Mouse (Mus musculus): Measurements from ENCODE around the gene Gm2663. TPM values are rescaled to one million over a fixed set of nuclear protein-coding genes. Genes with fewer than 3 reads are reported as not detected.

Gm2663 gene
- not detected for polyA plus RNA-seq (2014; fragmentation: Illumina TruSeq; extraction: RNeasy Lipid Tissue Mini Kit (QIAGEN cat#74804); ENCODE audit: low read depth, low replicate concordance)

DNA sequence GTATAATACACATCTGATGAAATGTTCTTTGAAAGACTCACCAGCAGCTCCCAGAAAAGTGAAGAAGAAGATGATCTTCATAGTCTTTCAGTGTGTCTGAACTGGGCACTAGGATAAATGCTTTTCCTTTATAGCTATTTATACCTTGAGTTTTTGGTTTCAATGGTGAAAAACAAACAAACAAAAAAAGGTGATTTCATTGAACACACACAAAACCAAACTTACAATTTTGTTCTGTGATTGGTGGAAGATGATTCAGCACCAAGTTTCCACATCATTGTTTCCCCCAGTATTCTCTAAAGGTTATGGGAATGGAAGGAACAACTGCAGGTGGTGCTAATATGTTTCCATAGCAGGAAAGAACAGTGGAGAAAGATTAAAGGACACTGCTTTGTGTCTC, at the start of gene Gm2663:
Gene Gm2663 (minus strand): TSS at position 101 of the 400 bp plus-strand sequence.

GRCm38 (mm10) chr6:41035409-41035808, 36.1 kb upstream of the Gm2663 start, which contains the start of gene 2210010C04Rik:
2210010C04Rik (minus strand) TSS chr6:41035509.

GRCm38 (mm10) chr6:40964454-40964853, 34.8 kb downstream of the Gm2663 start, which contains the start of gene 1810009J06Rik:
1810009J06Rik (plus strand) TSS chr6:40964754.

GRCm38 (mm10) chr6:40951770-40952169, 47.5 kb downstream of the Gm2663 start, which contains the start of gene Gm4744:
Gm4744 (minus strand) TSS chr6:40951870.

Other genes starting within 250 kb of the Gm2663 start
- not detected for gene Moxd2, start 112.0 kb downstream of the Gm2663 start, polyA plus RNA-seq (2014; fragmentation: Illumina TruSeq; extraction: RNeasy Lipid Tissue Mini Kit (QIAGEN cat#74804); ENCODE audit: low read depth, low replicate concordance)
- gene Prss58, start 99.1 kb downstream of the Gm2663 start, polyA plus RNA-seq (2014; fragmentation: Illumina TruSeq; extraction: RNeasy Lipid Tissue Mini Kit (QIAGEN cat#74804); ENCODE audit: low read depth, low replicate concordance): not detected
- not detected for gene 1700074P13Rik, start 58.9 kb downstream of the Gm2663 start, polyA plus RNA-seq (2014; fragmentation: Illumina TruSeq; extraction: RNeasy Lipid Tissue Mini Kit (QIAGEN cat#74804); ENCODE audit: low read depth, low replicate concordance)
- gene Gm4744, start 47.6 kb downstream of the Gm2663 start, polyA plus RNA-seq (2014; fragmentation: Illumina TruSeq; extraction: RNeasy Lipid Tissue Mini Kit (QIAGEN cat#74804); ENCODE audit: low read depth, low replicate concordance): not detected
- gene 1810009J06Rik, start 34.7 kb downstream of the Gm2663 start, polyA plus RNA-seq (2014; fragmentation: Illumina TruSeq; extraction: RNeasy Lipid Tissue Mini Kit (QIAGEN cat#74804); ENCODE audit: low read depth, low replicate concordance): not detected
- not detected for gene 2210010C04Rik, start 36.0 kb upstream of the Gm2663 start, polyA plus RNA-seq (2014; fragmentation: Illumina TruSeq; extraction: RNeasy Lipid Tissue Mini Kit (QIAGEN cat#74804); ENCODE audit: low read depth, low replicate concordance)

Data from kidney, adult 10 weeks (tissue).